Mouse (Mus musculus): ENCODE measurements at regions not wholly inside any gene's neighbourhood (a gene's known extent, or its start where the extent isn't known, plus 50 kb on each side); places are given as distances from the start of the nearest gene placed in this dataset.

GRCm38 (mm10) chr1:194496424-194496823 lies 121.6 kb upstream of the Plxna2 start:
- no peak for TF ChIP-seq CTCF (IDR thresholded peaks at IDR 0.05; ENCODE audit: extremely low read depth, insufficient read depth, low read length)
- no peak for TF ChIP-seq POLR2A (IDR thresholded peaks at IDR 0.05; ENCODE audit: extremely low read depth, insufficient read depth, low read length)

Data from cortical plate, adult 2 months (tissue).